Mouse (Mus musculus): ENCODE results near the gene H2-K1.
"Not testable (repeated sequence)": the region's sequence is repeated elsewhere in the genome, so short reads cannot be mapped to it uniquely, and the experiment has no call there.

Gene H2-K1

DNA sequence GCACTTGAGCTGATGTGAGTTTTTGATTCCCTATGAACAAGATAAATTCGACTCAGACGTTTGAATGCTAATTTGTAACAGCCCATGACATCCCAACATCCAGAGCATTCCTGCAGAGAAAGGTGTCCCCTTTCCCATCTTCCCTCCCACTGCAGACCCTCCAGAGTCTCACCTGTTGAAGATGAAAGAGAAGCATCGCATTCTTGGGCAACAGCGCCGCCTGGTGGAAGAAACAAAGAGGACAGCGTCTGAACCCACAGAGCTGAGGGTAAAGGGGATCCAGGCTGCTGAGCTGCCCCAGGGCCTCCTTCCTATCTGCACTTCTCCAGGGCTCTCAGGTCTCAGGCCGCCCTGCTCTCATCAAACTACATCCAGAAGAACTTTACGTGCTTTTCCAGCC lies 18.0 kb downstream of the H2-K1 start:
- DNase-seq (ENCODE audit: low read depth, low spot score), result not testable (repeated sequence)

DNA sequence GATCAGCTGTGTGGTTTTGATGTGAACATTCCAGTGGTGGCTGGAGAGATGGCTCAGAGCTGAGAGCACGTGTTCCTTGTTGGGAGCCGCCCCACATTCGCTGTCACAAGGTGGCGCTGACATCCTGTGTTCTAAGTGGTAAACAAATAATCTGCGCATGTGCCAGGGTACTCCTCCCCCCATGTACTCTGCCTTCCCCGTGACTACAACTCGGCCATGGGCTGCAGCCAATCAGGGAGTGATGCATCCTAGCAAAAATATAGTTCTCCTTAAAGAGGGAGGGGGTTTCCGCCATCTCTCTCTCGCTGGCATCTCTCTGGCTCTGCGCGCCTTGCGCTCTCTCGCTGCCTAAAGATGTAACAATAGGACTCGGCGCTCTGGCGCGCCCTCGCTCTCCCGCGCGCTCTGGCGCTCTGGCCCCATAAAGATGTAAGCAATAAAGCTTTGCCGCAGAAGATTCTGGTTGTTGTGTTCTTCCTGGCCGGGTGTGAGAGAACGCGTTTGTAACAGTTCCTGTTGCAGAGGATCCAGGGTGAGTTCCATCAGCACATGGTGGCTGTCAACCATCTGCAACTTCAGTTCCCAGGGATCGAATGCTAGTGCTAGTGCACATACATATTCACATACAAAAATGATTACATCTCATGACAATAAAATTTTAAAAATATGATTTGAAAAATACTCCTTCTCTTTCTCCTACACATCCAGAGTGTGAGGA lies 18.8 kb downstream of the H2-K1 start:
- DNase-seq (ENCODE audit: low read depth, low spot score), result peak; percentile 79

GRCm38 (mm10) chr17:33980181-33981035 lies 19.7 kb downstream of the H2-K1 start:
- DNase-seq (ENCODE audit: low read depth, low spot score), result no peak

GRCm38 (mm10) chr17:33979512-33980050 lies 20.6 kb downstream of the H2-K1 start:
- DNase-seq (ENCODE audit: low read depth, low spot score), result no peak

DNA sequence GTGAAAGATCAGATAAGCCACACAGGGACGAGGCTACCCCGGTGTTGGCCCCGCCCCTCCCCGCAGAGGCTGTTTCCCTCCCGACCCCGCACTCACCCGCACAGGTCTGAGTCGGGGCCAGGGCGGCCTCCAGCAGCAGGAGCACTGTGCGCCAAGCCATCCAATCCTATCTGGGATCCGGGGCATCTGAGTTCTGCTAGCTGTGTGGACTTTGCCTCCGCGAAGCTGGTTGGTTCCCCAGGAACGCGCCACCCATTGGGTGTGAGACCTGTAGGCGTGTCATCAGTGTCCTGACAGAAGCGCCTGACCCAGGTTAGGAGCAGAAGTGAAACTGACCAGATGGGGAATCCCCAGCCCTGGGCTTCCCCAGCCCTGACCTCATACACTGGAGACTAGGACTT lies 21.5 kb downstream of the H2-K1 start:
- DNase-seq (ENCODE audit: low read depth, low spot score), result no peak

GRCm38 (mm10) chr17:33977861-33978557 lies 22.1 kb downstream of the H2-K1 start:
- no peak for DNase-seq (ENCODE audit: low read depth, low spot score)

- DNase-seq (ENCODE audit: low read depth, low spot score), result no peak
Observed at GRCm38 (mm10) chr17:33973572-33973971, 26.6 kb downstream of the H2-K1 start.

DNA sequence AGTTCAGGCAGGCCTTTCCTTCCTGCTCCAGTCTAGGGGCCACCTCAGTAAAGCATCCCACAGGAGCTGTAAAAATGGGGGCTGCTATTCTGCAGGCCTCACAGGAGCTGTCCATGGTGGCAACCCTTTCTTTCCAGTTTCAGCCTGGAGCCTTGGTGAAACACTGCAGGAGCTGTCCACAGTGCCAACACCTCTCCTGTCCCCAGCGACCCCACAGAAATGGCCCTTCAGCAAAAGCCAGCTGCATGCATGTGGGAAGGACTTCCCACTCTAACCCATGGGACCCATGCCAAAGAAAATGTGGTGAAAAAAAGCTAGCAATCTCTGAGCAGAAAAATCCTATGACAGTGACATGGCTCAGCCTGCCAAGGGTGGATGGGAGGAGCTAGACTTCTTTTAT lies 27.5 kb downstream of the H2-K1 start:
- no peak for DNase-seq (ENCODE audit: low read depth, low spot score)

- DNase-seq (ENCODE audit: low read depth, low spot score), result no peak
Observed at GRCm38 (mm10) chr17:33969394-33969793, 30.8 kb downstream of the H2-K1 start.

DNA sequence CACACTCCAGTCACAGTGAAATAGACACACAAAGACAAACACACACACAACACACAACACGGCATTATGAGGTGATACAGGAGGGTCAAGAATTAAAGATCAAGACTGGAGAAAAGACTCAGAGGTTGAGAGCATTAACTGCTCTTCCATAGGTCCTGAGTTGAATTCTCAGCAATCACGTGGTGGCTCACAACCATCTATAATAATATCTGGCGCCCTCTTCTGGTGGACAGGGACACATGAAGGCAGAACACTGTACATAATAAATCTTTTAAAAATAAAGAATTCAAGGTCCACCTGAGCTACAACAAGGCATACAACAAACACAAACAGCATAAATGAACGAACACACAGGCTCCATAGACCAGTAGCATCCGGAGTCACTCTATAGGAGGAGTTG lies 31.2 kb downstream of the H2-K1 start:
- DNase-seq (ENCODE audit: low read depth, low spot score), result no peak

DNA sequence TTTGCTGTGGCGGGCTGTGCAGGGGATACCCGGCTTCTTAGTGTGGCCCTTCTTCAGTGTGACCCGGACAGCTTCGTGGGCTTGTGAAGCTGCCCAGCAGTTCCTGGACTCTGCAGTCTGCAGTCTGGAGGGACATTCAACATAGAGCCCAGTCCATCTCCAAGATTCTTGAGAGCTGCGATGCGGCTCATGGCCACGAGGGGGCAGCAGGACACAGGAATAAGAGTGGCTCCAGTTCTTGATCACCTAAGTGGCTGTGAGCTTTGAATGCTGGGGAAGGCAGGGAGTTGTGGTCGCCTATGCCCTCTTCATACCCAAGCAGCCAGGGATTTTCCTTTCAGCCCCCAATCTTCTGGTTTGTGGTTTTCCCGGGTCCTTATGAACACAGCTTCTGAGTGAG lies 31.7 kb downstream of the H2-K1 start:
- DNase-seq (ENCODE audit: low read depth, low spot score), result no peak

- DNase-seq (ENCODE audit: low read depth, low spot score), result no peak
Observed at GRCm38 (mm10) chr17:33965846-33966550, 34.1 kb downstream of the H2-K1 start.

DNA sequence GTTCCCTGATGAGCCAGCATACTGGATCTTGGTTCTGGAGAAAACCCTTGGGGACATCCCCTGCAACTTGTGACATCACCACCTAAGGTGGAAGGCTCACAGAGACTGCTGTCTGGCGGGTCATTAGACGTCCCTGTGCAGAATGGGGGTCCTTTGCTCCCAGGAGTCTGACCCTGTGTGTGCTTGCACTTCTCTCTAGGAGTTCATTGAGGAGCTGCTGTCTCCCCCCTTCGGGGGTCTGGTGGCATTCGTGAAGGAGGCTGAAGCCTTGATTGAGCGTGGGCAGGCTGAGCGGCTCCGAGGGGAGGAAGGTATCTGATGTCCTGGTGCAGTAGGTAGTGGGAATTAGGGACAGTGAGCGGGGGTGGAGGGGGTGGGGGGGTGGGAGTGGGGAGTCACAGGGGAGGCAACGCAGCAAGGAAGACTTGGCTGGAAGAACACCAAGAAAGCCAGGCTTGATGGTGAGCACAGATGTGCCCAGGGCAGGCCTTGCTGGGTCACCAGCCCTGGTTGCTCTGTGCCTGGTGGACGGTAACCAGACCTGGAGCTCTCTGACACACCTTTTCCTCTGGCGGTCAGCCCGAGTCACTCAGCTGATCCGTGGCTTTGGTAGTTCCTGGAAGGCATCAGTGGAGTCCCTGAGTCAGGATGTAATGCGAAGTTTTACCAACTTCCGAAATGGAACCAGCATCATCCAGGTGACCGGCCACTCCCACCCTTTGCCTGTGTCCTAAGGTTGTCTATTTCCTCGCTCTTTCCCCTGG lies 34.9 kb downstream of the H2-K1 start:
- no peak for DNase-seq (ENCODE audit: low read depth, low spot score)

DNA sequence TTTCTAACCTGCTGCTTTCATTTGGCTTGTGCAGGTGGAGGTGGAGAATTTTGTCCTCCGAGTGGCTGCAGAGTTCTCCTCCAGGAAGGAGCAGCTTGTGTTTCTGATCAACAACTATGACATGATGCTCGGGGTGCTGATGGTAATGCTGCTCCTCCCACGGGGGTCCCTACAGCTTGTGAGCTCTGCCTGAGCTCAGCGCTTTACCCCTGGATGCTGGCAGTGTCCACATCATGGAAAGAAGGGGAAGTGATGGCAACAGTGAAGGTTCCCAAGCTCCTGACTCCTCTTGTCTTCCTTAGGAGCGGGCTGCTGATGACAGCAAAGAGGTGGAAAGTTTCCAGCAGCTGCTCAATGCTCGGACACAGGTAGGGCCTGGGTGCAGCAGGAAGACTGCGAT lies 37.3 kb downstream of the H2-K1 start:
- DNase-seq (ENCODE audit: low read depth, low spot score), result no peak

DNA sequence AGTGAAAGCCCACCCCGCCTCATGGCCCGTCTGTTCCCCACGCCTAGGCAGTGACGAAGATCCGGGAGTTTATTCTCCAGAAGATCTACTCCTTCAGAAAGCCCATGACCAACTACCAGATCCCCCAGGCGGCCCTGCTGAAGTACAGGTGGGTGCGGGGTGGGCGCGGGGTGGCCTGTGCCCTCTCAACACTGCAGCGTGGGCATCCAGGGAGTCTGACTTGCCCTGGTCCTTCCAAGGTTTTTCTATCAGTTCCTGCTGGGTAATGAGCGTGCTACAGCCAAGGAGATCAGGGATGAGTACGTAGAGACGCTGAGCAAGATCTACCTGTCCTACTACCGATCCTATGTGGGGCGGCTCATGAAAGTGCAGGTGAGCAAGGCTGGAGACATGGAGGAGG lies 40.2 kb downstream of the H2-K1 start:
- no peak for DNase-seq (ENCODE audit: low read depth, low spot score)

- no peak for DNase-seq (ENCODE audit: low read depth, low spot score)
Observed at GRCm38 (mm10) chr17:33959135-33959534, 41.0 kb downstream of the H2-K1 start.

GRCm38 (mm10) chr17:33958451-33958850 lies 41.7 kb downstream of the H2-K1 start:
- DNase-seq (ENCODE audit: low read depth, low spot score), result no peak

GRCm38 (mm10) chr17:33957493-33957892 lies 42.7 kb downstream of the H2-K1 start:
- DNase-seq (ENCODE audit: low read depth, low spot score), result no peak

DNA sequence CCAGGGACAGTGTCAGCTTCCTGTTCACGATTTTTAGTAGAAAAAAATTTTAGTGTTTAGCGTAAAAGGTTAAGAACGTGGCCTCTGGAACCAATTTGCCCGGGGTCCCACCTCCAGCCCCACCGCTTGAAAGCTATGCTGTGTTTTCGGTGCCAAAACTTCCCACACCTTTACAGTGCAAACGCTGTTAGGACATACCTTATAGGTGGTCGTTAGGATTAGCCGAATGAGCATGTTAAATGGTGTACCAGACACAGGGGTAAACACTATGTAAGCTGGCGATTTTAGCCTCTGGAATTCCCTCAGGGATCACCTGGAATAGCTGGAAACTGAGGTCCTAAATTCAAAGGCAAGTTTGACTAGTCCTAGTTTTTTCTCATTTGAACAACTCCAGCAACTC lies 43.8 kb downstream of the H2-K1 start:
- DNase-seq (ENCODE audit: low read depth, low spot score), result no peak

GRCm38 (mm10) chr17:33955555-33956214 lies 44.5 kb downstream of the H2-K1 start, which contains the start of the genes Vps52 and Rps18:
Gene Vps52, plus strand, starts transcription at chr17:33955812.
Gene Rps18, minus strand, starts transcription at chr17:33956001.
- DNase-seq (ENCODE audit: low read depth, low spot score), result peak; percentile 89

All from WW6 (cell line).